Mouse (Mus musculus) hindbrain, embryonic 14.5 days (tissue): Measurements from ENCODE around the gene Ppfia2. TPM values are rescaled to one million over a fixed set of nuclear protein-coding genes. Genes with fewer than 3 reads are reported as not detected.

Experiments
- ATAC-seq: fragments of 200-750 bp; cut with Nextera tagmentation; 2 replicates; pipeline ENCODE4 v1.8.0; 2017; ENCODE audit warnings: moderate number of reproducible peaks, mild to moderate bottlenecking, moderate TSS enrichment, moderate library complexity; ENCODE audit not compliant: low FRiP score
- DNase-seq: peaks from one replicate; pipeline ENCODE4 v3.0.0-alpha.2; 2015; ENCODE audit warnings: low spot score
- H3K27ac ChIP-seq: fragments of 300-500 bp; sonication (generic); 2 replicates; pipeline ENCODE4 v1.5.1; 2014; ENCODE audit warnings: mild to moderate bottlenecking, moderate library complexity
- H3K27me3 ChIP-seq: fragments of 300-500 bp; sonication (generic); 2 replicates; pipeline ENCODE4 v1.6.1; 2014; ENCODE audit warnings: mild to moderate bottlenecking, low read length, mixed read lengths; ENCODE audit not compliant: control insufficient read depth, insufficient read depth
- H3K36me3 ChIP-seq: fragments of 300-500 bp; sonication (generic); replicated peaks from 2 replicates; pipeline ENCODE4 v1.6.1; 2014; ENCODE audit not compliant: control insufficient read depth, insufficient read depth
- H3K4me1 ChIP-seq: fragments of 300-500 bp; sonication (generic); replicated peaks from 2 replicates; pipeline ENCODE4 v1.6.1; 2014; ENCODE audit warnings: antibody characterized with exemption, low read length, mixed read lengths; ENCODE audit not compliant: control insufficient read depth, insufficient read depth
- H3K4me2 ChIP-seq: fragments of 300-500 bp; sonication (generic); replicated peaks from 2 replicates; pipeline ENCODE4 v1.6.1; 2014; ENCODE audit warnings: mild to moderate bottlenecking, moderate library complexity
- H3K4me3 ChIP-seq: fragments of 300-500 bp; sonication (generic); replicated peaks from 2 replicates; pipeline ENCODE4 v1.5.1; 2014; ENCODE audit warnings: mild to moderate bottlenecking, low read length
- H3K9ac ChIP-seq: fragments of 300-500 bp; sonication (generic); 2 replicates; pipeline ENCODE4 v1.6.1; 2014
- H3K9me3 ChIP-seq: fragments of 300-500 bp; sonication (generic); 2 replicates; pipeline ENCODE4 v1.6.1; 2016; ENCODE audit warnings: low read length; ENCODE audit not compliant: control insufficient read depth
- WGBS: fragments of 180-500 bp; shearing (Covaris S2); extraction: QIAGEN DNeasy Blood & Tissue Kit; methylation state at CpG from one replicate; pipeline ENCODE4 v1.1.7; 2014; 5-methylcytosine and 5-hydroxymethylcytosine counted together
- polyA plus RNA-seq: library from polyadenylated mRNA; unstranded; fragments of >200 nt; fragmentation: Nextera tagmentation; extraction: Ambion mirVana; gene quantifications from 2 replicates; pipeline ENCODE4 v1.2.1, GENCODE M21; 2014

The Ppfia2 gene
- polyA plus RNA-seq, 1 experiment from 2014 or later = 35.8 TPM

GRCm38 (mm10) chr10:106975193-106976141 is 505.3 kb downstream of the Ppfia2 start:
- Histone ChIP-seq H3K36me3 (no peaks in the 10 kb centered on the region), H3K27ac (no peak overlapping the region), H3K9me3 (no peaks in the 10 kb centered on the region), H3K4me1 (peaks cover 10% of the 10 kb centered on the region), H3K4me2 (no peak overlapping the region), H3K27me3 (no peaks in the 10 kb centered on the region), H3K4me3 (no peak overlapping the region), H3K9ac (no peak overlapping the region)
- 36% methylated on average over 13 of the region's 13 CpGs for WGBS
- ATAC-seq = peak; percentile 59; the same call in 1 of the 2 replicates
- no peak for DNase-seq
